Mouse (Mus musculus): Measurements from ENCODE around the gene Rapgef5. TPM values are rescaled to one million over a fixed set of nuclear protein-coding genes. Genes with fewer than 3 reads are reported as not detected.

Rapgef5 gene
- total RNA-seq, 2 experiments from 2014 or later, result 47.8 to 48.9 TPM

GRCm38 (mm10) chr12:117806007-117806451, 289.8 kb downstream of the Rapgef5 start:
- intact Hi-C loops (cut with DNase I), result no loop called here
- no peak for DNase-seq

GRCm38 (mm10) chr12:117806470-117806869, 290.2 kb downstream of the Rapgef5 start:
- DNase-seq, result no peak
- intact Hi-C loops (cut with DNase I), result no loop called here

- no peak for DNase-seq
- intact Hi-C loops (cut with DNase I), result no loop called here
These were observed 291.4 kb downstream of the Rapgef5 start for GRCm38 (mm10) chr12:117807637-117808036.

GRCm38 (mm10) chr12:117808355-117809326, 292.4 kb downstream of the Rapgef5 start:
- DNase-seq, result no peak
- intact Hi-C loops (cut with DNase I), result no loop called here
